Mouse (Mus musculus) 416B (cell line): ENCODE results near the gene 2810006K23Rik.

Experiments used
- DNase-seq: peaks from one replicate; pipeline ENCODE4 v3.0.0; 2011; ENCODE audit warnings: low read depth

The 2810006K23Rik gene

DNA sequence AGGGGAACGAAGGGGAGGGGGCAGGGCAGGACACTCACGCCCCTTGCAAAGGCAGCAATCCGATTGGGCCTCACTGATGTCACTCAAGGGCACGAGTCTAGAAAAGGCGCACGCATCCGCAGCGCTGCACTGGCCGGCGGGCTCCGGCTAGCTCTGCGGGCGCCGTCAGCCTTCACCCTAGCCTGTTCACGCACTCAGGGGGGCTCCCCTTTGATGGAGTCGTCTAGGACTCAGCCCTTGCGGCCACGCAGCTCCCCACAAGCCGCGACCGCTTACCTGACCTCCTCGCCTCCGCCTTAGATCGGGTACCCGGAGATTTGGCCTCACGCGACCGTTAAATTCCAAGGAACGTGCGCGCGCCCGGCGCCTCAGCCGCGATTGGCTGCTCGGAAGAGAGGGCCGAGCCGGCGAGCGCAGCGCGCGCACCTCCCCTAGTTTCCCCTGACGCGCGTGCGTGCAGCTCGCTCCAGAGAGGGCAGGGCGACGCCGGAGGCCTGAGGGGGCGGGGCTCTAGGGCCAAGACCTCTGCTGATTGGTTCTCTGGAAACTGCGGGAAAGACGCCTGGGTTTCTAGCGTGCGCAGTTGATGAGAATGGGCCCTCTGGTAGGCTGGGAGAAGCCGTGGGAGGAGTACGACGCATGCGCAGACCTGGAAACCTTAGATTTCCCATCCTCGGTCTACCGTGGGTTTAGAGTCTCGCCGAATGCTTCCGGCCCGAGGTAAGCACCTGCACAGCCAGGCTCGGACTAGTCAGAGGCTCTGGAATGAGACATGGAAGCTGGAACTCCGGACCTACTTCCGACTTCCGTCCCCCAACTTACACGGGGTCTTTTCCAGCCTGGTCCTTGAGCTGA is at the start of gene 2810006K23Rik, which contains the start of gene Mphosph9:
Gene 2810006K23Rik (plus strand): TSS at position 580 of the 855 bp plus-strand sequence.
Gene Mphosph9 (minus strand): TSS at position 463 of the 855 bp plus-strand sequence.
- peak; percentile 100 for DNase-seq

DNA sequence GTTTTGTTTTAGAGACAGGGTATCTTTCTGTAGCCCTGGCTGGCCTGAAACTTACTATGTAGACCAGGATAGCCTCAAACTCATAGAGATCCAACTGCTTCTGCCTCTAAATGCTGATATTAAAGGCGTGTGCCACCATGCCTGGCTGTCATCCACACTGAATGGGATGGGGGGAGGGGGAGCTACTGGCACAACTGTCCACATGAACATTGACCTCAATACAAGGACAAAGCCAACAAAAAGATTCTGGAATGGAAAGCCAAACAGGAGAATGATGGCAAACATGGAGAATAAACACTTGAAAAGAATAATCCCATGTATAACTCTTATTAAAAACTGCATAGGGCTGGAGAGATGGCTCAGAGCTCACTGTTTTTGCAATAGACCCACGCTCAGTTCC is 45.0 kb upstream of the 2810006K23Rik start:
- DNase-seq: no peak

DNA sequence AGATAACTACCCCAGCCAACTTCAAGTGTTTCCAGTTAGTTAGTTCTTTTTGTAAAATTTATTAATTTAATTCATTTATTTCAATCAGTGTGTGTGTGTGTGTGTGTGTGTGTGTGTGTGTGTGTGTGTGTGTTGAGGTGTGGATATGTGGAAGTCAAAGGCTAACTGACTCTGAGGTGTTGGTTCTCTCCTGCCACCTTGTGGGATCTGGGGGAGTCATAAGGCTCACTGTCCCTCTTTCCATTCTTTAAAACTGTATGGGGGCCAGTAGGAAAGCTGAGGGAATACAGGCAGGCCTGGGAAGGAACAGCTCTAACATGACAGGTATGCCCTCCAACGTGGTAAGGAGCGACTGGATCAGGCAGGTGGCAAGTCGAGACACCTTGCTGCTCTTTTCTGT is 43.6 kb upstream of the 2810006K23Rik start:
- peak; percentile 56 for DNase-seq

DNA sequence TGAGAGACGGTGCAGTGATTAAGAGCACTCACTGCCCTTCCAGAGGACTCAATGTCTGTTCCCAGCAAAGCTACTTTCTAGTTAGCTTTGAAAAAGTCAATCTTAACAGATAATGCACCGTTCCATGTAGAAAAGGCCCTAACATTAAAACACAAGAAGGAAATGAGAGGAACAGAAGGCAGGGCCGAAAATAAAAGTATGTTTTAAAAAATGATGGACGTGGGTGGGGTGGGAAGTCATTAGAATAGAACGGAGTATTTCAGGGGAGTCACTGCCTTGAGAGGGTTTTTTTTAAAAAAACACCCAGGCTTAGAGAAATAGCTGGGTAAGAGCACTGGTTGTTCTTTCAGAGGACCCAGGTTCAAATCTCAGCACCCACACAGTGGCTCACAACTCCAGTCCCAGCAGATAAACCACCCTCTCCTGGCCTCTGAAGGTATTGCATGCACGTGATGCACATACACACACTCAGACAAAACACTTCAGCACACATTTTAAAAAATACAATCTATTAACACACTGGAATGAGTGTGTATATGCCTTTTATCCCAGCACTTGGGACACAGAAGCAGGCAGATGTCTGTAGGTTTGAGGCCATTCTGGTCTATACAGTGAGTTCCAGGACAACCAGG is 40.2 kb upstream of the 2810006K23Rik start:
- DNase-seq: no peak

DNA sequence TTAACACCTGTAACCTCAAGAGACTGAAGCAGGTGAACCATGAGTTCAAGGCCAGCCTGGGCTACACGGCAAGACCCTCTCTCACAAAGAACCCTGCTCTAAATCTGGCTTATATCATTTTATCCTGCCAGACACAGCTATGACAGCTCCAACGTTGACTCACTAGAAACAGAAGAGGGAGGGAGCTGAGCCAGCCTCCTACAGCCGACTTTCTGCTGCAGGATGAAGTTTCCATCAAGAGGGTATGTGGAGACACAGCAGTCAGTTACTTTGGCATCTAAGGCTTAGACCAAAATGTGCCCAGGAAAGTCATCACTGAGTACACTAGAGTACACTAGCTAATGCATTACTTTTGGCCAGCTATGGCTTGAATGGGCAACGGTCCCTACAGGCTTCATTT is 37.7 kb upstream of the 2810006K23Rik start:
- DNase-seq: no peak

DNA sequence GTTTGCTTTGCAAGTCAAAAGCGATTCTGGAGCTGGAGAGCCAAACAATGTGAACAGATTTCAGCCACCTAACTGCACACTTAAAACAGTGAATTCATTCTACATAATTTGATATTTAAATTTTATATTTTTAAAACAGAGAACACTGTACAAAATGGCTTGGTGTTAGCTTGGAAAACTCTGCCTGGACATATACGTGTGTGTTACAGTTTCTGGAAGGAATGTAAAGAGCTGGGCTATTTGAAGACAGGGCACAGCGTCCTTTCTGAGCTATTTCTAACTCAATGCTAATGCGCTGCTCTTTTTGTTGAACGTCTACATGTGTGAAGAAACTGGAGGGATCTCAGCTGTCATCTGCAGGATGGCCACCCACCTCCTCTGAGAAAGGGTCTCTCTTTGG is 33.9 kb upstream of the 2810006K23Rik start:
- no peak for DNase-seq

DNA sequence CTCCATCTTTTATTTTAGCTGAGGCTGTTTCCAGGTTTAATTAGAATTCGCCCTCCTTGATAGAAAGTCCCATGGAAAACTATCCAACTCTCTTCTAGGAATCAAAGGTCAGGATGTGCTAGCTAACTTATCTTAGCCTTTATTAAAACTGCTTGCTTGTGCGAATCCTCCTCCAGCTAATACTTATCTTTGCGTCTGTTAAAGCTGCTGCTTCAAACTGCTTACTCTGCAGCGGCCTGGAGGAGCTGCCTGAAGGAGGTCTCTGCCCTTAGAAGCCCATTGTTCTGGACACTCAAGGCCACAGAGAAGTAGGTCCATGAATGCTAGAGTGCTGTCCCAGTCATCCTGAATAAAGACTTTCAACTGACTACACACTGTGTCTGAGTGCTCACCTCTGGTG is 31.4 kb upstream of the 2810006K23Rik start:
- DNase-seq: no peak

DNA sequence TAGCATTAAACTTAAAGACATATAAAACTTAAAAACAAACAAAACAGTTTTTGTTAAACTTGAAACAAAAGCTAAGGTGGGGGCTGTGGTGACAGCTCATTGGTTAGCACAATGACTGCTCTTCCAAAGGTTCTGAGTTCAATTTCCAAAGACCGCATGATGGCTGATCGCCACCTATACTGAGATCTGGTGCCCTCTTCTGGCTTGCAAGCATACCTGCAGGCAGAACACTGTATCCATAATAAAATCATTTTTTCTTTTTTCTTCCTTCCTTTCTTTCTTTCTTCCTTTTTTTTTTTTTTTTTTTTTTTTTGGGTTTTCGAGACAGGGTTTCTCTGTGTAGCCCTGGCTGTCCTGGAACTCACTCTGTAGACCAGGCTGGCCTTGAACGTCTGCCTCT is 28.6 kb upstream of the 2810006K23Rik start:
- peak; percentile 58 for DNase-seq

DNA sequence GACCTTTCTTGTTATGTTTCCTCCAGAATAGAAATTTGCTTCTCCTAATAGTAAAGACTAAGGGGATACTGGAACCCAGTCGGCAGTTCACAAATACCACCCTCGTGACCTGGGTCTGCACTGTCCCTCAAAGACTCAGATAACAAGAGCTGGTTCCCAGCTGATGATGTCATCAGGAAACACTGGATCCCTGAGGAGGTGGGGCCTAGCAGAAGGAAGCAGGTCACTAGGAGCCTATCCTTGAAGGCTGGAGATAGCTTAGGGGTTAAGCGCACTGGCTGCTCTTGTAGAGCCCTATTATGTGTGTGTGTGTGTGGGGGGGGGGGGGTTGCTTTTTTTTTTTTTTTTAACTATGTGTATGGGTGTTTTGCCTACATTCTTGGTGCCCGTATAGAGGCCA is 27.8 kb upstream of the 2810006K23Rik start:
- peak; percentile 32 for DNase-seq

DNA sequence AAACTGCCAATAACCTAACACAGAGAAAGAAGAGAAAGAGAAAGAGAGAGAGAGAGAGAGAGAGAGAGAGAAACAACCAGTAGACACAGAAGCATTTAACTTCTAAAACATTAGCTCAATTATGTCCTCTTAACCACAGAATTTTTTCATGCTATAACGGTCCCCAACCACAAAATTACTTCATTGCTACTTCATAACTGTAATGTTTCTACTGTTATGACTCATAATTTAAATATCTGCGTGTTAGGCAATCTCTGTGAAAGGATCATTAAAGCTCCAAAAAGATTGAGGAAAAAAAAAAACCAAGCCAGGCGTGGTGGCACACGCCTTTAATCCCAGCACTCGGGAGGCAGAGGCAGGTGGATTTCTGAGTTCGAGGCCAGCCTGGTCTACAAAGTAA is 25.0 kb upstream of the 2810006K23Rik start:
- peak; percentile 92 for DNase-seq

DNA sequence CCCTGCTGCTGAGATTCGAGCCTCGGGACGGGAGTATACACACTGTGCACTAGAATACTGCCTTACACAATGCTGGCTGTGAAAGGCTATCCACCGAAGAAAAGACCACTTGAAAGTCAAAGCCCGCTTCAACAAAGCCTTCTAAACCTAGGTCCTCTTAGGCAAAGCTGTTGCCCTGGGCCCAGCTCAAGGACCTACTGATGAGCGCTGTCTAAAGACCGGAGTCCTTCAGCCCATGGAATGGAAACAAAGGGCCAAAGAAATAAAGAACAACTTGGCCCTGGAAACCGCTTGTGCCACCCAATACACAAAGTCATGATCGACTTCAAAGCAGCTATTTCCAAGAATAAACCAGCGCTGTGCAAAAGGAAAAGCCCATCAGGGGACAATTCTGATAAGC is 18.7 kb upstream of the 2810006K23Rik start:
- DNase-seq: no peak

DNA sequence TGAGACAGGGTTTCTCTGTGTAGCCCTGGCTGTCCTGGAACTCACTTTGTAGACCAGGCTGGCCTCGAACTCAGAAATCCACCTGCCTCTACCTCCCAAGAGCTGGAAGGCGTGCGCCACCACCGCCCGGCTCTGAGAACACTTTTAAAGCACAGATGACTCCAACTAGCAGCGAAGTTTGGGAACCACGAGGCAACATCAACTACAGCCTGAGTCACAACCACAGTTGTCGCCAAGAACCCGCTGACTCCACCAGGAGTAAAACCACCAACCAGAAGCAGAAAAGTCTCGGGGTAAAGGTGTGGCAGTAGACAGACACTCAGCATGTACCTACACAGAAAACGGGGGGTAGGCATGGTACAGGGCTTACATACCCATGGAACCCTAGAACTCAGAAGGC is 17.8 kb upstream of the 2810006K23Rik start:
- peak; percentile 48 for DNase-seq

DNA sequence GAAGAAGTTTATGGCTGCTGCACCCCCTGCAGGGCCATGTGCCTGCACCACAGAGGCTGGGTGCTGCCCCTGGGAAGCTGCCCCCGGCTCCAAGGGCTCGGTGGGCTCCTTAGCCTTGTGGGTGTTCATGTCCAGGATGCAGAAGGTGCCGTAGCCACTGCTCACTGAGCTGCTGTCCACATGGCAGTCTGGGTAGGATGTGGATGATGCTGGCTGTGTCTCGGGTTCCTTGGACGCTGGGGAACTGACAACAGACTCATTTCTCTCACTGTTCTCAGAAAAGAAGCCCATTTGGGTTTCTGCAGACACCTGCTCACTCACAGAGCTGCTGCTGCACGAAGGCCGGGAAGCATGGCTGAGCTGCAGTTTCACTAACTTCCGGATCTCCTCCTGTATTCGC is 12.4 kb upstream of the 2810006K23Rik start:
- no peak for DNase-seq

DNA sequence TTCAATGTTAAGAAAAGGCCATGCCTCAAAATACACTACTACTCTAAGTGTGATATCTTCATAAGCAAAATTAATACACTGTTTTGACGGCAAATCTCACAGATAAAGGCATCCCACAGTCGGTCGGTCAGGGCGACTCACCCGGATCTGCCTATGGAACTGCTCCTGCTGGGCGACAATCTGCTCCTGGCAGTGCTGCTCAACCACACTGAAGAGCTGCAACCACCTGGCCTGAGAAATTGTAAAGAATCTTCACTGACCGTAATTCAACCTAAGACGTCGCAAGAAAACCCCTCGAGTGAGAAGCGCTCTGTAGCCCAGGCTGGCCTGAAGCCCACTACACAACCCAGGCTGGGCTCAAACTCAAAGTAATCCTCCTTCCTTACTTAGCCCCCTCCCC is 11.9 kb upstream of the 2810006K23Rik start:
- no peak for DNase-seq

DNA sequence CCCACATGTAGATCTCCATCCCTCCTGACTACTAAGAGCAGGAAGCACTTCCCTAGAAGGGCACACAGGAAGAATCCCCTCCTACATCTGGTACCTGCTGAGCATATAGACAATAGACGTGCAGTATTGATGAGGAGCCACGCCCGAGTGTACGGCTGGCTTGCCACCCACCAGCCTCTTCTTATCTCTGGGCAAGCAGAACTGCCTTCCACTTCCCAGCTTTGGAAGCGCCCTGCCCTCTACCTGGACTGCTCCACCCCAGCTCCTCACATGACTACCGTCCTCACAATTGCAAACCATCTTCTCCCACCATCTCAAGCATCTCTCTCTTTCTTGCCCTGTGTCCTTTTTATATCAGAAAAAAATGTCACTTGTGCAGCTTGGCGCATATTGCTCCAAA is 10.2 kb upstream of the 2810006K23Rik start:
- DNase-seq: no peak

DNA sequence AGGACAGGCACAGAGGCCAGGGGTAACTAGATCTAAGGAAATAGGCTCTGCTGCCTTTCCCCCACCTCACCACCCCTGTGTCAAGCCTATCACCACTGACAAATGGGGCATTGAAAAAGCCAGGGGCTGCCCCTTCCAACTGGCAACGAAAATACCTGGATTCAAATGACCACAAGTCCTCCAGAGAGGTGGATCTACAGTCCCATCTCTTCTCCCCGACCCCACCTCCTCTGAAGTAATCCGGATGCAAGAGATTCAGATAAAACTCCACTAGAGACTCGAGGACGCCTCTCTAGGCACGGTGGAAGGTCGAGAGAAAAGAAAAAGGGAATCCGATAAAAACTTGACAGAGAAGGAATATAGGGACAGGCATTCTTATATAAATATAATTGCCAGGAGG is 1.1 kb upstream of the 2810006K23Rik start:
- DNase-seq: no peak

DNA sequence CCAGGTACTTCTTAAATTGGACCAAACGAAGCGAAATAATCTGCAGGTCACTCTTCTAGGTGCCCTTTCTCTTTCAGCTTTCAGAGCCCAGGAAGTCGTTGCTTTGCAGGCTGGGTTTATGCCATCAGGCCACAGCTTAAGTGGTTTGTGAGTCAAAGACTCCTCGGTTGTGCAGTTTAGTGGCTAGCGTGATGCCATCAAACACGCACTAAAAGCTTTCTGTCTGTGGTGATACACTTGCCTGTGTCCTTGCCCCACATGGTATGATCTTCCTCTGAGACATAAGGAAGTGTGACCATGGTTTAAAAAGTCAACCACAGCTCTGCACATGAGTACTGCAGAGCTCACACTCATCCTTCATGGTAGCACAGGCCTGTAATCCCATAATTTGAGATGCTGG is 2.2 kb downstream of the 2810006K23Rik start:
- peak; percentile 61 for DNase-seq

DNA sequence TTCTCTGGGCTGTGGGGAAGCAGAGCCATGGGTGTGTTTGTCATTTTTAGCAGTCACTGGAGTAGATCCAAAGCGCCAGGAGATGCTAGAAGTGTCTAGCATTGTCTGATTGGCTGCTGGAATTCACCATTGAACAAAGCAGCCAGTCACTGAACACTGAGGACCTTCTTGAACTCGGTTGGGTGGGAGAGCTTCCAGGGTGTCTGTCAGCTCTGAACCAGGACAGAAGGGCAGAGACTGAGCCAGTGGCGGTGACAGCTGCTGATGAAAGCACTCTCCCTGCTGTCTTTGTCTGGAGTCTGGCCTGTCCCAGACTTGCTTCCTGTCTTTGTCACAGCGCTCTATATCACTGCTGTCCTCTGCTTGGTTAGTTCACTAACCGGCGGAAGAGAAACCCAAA is 6.5 kb downstream of the 2810006K23Rik start:
- DNase-seq: no peak

DNA sequence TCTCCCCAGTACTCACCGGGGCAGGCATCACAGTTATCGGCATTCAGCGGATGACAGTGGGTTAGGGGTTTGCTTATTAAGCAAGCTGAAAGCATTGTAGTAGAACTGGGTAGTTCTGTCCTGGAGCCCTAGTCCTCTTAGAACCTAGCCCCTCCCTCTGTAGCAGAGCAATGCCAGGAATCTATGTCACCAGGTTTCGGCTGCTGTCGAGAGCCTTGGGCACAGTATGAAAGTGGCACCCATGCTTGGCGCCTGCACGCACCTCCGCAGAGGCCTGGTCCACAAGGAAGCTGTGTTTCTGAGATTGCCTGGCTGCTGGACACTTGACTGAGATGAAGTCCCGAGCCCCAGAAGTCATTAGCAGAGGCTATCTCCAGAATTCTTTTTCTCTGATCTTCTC is 9.2 kb downstream of the 2810006K23Rik start:
- no peak for DNase-seq

DNA sequence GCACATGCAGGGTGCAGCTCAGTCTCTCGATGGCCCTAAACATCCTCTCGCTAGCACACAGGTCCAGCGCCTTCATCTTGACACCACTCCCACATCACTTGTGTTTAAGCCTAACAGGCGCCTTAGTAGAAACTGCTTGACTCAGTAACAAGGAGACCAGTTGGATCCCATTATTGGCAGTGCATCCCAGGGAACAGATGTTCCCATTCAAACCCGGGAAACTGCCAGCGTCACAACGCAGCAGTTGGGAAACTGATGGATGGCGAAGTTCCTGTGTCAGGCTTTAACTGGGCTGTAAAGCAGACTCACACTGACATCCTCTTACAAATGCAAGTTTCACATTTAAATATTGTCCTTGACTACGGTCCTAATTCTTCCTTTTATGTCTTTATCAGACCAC is 10.0 kb downstream of the 2810006K23Rik start:
- no peak for DNase-seq

DNA sequence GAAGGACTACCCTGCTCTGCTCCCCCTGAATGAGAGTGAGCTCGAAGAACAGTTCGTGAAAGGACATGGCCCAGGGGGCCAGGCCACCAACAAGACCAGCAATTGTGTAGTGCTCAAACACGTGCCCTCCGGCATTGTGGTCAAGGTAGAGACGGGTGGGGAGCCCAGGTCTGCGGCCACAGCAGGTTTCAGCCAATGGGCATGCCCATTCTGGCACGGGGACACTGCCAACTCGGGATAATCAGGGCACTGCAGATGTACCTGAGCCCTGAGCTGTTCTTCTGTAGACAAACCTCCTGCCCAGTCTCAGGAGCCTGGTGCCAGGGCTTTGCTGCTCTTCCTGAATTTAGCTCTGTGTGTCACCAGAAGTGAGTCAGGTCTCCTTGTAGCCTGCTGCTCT is 10.9 kb downstream of the 2810006K23Rik start:
- no peak for DNase-seq

DNA sequence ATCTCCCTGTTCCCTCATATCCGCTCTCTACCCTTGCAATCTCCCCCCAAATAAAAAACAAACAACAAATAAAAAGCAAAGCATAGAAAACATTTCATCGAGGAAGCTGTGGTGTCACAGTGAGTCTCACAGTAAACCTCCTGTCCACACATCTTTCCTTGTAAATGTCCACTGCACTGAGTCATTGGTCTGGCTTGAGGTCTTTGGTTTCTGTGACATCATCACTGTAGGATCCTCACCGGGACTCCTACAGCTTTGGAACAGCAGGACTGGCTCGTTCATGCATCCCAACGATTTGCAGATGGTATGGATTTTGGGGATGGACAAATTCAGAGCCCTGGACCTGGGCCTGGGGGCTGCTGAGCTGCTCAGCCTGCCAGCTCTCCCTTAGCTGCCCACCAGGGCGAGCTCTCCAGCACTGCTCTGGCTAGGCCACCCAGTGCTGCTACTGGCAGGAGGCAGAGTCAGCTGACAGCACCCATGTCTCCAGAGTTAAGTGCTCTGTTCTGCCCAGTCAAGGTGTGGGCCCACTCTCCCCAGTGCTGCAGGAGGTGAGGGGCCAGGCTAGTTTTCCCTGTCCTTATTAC is 14.0 kb downstream of the 2810006K23Rik start:
- peak; percentile 44 for DNase-seq

DNA sequence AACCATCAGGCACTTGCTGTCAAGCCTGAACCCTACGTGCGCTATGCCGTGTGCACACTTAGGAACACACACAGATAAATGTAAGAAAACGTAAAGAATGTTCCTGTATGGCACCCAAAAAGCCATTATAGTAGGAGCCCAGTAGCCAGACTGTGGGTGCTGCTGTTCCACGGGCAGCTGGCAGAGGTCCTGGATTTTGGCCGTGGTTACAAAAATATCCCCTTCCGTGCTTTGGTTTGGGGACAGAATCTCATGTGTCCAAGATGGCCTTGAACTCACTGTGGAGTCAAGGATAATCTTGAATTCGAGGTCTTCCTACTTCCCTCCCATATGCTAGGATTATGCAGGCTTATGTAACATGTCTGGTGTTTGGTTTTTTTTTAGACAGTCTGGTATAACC is 15.0 kb downstream of the 2810006K23Rik start:
- no peak for DNase-seq
